Mouse (Mus musculus) embryonic fibroblast, embryonic 13.5 days (primary cell): ENCODE results near the gene Nrn1l. TPM values are rescaled to one million over a fixed set of nuclear protein-coding genes. Genes with fewer than 3 reads are reported as not detected.

Experiments used
- H3K27ac ChIP-seq: 2 replicates; pipeline ENCODE4 v1.5.1; 2012; ENCODE audit warnings: low read length, control low read depth, inconsistent platforms; ENCODE audit not compliant: insufficient read depth
- H3K4me1 ChIP-seq: 2 replicates; pipeline ENCODE4 v1.6.1; 2011; ENCODE audit warnings: low read length; ENCODE audit not compliant: control insufficient read depth, insufficient read depth
- H3K4me3 ChIP-seq: 2 replicates; pipeline ENCODE4 v1.5.1; 2011; ENCODE audit warnings: mild to moderate bottlenecking, control low read depth, low read length; ENCODE audit not compliant: insufficient read depth
- CTCF ChIP-seq: IDR thresholded peaks from 2 replicates; pipeline ENCODE4 v1.5.1; 2011; ENCODE audit warnings: mild to moderate bottlenecking, control low read depth, low read length, moderate library complexity, borderline replicate concordance; ENCODE audit not compliant: insufficient read depth
- POLR2A ChIP-seq: IDR thresholded peaks from 2 replicates; pipeline ENCODE4 v1.6.1; 2011; ENCODE audit warnings: low read depth, mild to moderate bottlenecking, control low read depth, low read length, moderate library complexity
- polyA plus RNA-seq: library from polyadenylated mRNA; stranded (reverse); fragments of >200 nt; gene quantifications from 2 replicates; pipeline ENCODE4 v1.2.4, GENCODE M21; 2011; ENCODE audit warnings: low read depth; ENCODE audit not compliant: missing spikeins, insufficient read length

Gene Nrn1l
- polyA plus RNA-seq, 1 experiment, result 1.2 TPM

DNA sequence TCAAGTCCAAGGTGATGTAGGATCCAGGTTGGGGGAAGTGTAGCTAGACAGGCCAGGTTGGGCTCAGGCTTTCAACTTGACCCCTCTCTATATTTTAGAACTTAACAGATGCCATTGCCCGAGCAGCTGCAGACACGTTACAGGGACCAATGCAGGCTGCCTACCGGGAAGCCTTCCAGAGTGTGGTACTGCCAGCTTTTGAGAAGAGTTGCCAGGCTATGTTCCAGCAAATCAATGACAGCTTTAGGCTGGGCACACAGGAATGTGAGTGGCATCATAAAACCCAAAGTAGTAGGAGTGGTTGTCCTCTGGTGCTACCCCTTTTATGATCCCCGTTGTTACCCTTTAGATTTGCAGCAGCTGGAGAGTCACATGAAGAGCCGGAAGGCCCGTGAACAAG is 2.5 kb upstream of the Nrn1l start:
- Histone ChIP-seq H3K4me1 (no peaks in the 10 kb centered on the region), H3K4me3 (no peak overlapping the region), H3K27ac (no peak overlapping the region)
- TF ChIP-seq POLR2A (no peak), CTCF (no peak)

DNA sequence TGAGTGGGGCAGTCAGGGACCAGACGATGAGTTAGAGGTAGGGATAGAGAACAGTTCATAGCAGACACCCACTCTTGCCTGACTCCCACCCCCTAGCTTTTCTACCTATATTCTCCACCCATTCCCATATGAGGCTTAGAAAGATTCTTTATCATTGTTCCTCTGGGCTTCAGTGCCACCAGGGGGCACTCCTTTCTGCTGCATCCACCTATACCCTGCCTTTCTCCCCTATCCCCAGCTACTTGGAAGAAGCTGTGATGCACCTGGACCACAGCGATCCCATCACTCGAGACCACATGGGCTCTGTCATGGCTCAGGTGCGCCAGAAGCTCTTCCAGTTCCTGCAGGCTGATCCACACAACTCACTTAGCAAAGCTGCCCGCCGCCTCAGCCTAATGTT is 935 bp upstream of the Nrn1l start:
- Histone ChIP-seq H3K27ac (no peak overlapping the region), H3K4me1 (no peaks in the 10 kb centered on the region), H3K4me3 (no peak overlapping the region)
- TF ChIP-seq CTCF (no peak), POLR2A (no peak)

DNA sequence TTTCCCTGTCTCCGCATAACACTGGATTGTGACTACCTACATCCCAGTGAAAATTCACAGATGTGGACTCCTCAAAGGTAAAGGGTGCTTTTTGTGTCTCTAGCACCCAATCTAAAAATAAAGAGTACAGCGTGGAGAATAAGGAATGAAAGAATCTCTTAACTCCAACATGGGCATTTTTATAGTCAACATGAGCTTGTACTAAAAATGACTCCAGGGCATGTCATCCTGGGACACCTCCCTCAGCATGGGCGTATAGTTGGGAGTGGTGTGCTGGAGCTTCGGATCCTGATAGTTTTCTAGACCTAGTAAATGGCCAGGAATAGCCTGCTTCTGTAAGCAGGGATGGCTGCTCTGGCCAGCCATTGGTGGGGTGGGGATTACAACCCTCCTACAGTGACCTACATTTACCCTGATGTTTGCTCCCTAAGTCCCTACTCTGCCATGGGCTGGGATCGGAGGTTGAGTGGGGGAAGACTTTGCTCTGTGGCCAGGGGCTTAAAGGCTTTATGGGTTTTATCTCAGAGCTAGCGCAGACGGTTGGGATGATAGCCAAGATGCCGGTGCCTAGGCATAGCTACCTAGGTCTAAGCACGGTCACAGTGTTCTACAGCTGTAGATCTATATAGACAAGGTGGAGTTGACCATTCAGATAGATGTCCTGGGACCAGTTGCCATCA is 4.6 kb downstream of the Nrn1l start:
- Histone ChIP-seq H3K4me1 (peaks cover 4% of the 10 kb centered on the region), H3K27ac (no peak overlapping the region), H3K4me3 (no peak overlapping the region)
- TF ChIP-seq CTCF, result no peak
- TF ChIP-seq POLR2A, result no peak

DNA sequence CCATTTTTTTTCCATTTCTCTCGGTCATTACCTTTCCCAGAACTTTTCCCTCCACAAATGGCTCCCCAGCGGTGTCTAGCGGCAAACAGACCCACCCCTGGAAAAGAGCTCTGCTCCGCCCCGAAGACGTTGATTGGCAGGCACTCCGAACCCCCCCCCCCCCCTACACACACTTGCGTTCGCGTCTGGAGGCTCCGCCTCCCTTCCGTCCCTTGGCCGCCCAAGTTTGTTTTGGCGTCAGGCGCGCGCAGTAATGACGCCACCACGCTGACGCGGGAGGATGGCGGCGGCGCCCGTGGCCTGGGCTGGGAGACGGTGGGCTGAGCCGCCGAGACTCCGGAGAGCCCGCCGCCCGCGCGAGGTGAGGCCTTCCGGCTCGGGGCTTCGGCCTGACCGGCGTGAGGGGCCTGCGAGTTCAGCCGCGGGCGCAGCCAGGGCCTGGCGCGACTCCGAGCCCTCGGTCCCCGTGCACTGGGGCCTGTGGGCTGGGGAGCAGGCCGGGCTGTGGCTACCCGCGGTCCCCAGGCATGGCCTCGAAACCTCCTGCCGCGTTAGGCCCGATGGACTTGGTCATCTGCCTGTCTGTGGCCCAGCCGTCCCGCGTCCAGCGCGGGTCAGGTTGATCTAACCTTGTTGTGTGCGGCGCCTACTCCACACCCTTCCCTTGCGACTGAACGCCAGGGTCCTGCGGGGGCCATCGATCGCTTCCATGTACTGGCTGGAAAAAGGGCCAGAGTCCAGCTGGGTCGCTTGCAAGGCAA is 7.0 kb downstream of the Nrn1l start, which contains the start of gene Pskh1:
Gene Pskh1 (plus strand): TSS at position 262 of the 761 bp plus-strand sequence.
- TF ChIP-seq CTCF (no peak), POLR2A (peak; percentile 85)
- peaks cover 4% of the 10 kb centered on the region for H3K4me1 ChIP-seq
- peak within 1 kb of the TSS; percentile 96 for H3K4me3 ChIP-seq

DNA sequence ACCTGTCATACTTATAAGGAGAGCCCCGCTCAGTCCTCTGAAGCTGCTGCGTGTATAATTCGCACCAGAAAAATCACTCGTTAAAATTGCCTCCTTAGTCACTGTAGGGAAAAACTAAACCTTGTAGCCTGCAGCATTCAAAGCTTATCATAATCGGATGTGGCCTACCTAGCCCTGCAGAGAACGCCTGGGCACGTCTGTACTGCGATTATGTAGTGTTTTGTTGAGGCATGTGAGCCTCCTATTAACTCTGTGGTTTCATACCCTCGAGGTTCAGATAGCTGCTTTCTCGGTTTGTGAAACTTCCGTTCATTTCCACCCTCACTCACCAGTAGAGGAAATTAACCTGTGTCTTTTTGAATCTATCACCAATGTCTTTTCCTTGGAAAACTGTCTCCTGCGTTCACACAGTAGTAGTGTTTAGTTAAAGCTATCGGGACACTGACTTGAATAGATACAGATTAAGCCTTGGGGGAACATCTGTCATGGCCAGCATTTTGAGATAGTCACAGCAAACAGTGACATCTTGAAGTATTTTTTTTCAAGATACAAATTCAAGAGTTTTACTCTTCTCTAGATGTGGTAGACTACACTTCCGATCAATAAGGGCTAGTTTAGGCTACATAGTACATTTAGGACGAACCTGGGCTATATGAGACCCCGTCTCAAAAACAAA is 7.7 kb downstream of the Nrn1l start:
- Histone ChIP-seq H3K4me1 (peaks cover 4% of the 10 kb centered on the region), H3K4me3 (peak overlapping the region; percentile 96), H3K27ac (peak overlapping the region; percentile 56)
- no peak; the same call in none of the 2 replicates for TF ChIP-seq POLR2A
- TF ChIP-seq CTCF, result no peak

More for the DNA sequence above, 7.0 kb downstream of the Nrn1l start, which contains the start of gene Pskh1:
- peak within 1 kb of the TSS; percentile 56 for H3K27ac ChIP-seq

DNA sequence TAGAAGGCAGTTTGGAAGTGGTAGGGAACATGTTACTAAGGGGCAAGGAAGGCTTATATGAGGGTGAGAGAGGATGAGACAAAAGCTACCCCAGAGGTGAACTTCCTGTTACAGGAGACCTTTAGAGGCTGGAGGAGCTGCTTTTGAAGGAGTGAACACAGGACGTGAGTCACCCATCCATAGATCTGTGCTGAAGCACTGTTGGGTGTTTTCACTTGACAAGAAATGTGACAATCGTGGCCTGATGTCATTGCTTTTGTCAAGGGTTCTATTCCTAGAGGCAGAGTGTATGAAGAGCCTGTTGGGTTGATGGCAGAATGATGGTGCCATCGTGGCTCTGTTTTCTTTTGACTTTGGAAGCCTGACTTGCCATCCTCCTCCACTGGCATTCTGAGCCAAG is 26.0 kb downstream of the Nrn1l start:
- H3K27ac ChIP-seq, result no peak overlapping the region
- no peak overlapping the region for H3K4me3 ChIP-seq
- no peaks in the 10 kb centered on the region for H3K4me1 ChIP-seq
- TF ChIP-seq POLR2A, result no peak
- no peak for TF ChIP-seq CTCF

DNA sequence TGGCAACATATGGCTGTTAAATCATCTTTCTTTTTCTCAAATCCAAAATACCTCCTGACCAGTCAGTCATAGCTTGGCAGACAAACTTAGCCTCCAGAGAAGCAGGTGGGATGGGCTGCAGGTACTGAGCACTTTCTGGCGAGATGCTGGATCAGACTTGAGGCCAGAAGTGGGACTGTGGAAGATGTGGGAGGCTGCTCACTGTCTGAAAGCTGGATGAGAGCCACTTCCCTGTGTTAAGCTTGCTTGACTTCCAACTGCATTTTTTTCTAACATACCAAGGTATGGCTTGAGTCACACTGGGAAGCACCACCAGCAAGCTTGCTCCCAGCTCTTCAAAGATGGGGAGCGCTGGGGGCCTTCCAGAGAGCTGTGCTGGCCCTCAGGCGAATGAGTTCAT is 31.8 kb downstream of the Nrn1l start:
- Histone ChIP-seq H3K4me1 (no peaks in the 10 kb centered on the region), H3K27ac (no peak overlapping the region), H3K4me3 (no peak overlapping the region)
- TF ChIP-seq CTCF (no peak), POLR2A (no peak)

DNA sequence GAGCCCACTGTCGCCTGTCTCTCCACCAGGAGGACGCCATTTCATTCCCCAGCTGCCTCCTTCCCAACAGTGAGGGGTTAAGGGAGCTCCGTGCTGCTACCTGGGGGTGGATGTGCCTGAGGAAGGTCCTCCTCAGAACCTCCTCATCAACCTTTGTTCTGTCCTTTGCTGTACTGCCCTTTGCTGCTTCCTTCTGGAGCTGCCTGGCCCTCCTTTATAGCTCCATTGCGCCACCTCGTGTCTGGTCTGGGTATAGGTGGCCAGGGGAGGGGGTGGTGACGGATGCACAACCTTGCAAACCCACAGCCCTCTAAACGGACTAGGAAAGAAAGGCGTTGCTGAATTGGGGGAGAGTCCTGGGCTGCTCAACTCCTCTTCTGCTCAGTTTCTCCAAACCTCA is 37.2 kb downstream of the Nrn1l start:
- no peak for TF ChIP-seq POLR2A
- peak; percentile 94 for TF ChIP-seq CTCF
- Histone ChIP-seq H3K4me3 (no peak overlapping the region), H3K4me1 (no peaks in the 10 kb centered on the region), H3K27ac (no peak overlapping the region)

DNA sequence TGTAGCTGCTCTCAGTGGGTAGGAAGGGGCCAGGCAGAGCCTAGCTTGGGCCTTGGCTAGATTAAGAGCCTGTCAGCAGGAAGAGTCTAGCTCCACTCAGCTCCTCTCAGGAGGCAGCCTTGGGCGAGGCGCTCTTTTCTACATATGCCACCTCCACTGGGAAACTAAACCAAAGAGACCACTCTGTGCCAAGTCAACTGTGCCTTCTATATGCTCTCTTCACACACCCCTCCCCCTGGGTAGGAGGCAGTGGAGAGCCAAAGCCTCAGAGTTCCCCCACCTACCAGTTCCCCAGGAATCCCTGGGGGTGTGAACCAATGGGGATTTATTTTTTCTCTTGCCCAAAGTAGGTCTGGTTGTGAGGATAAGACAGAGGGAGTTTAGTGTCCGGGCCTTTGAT is 37.9 kb downstream of the Nrn1l start:
- H3K4me1 ChIP-seq, result no peaks in the 10 kb centered on the region
- no peak overlapping the region for H3K27ac ChIP-seq
- TF ChIP-seq CTCF, result no peak
- H3K4me3 ChIP-seq, result no peak overlapping the region

DNA sequence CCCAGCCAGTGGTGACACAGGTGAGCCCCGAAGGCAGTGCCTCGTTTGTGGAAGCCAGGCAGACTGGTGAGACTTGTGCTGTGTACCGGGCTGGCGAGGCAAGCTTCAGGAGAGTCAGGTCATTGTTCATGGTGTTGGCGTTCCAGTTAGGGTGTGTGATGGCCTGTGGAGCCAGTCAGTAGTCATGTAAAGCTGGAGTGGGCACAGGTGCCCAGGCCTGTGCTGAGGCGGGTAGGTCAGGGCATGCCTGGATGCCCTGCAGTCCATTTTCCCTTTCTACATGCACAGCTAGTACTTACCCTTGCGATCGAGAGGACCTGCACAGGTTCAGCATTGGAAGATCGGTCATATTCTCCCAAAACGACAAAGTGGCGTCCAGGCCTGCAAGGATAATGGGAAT is 39.2 kb downstream of the Nrn1l start:
- no peak for TF ChIP-seq CTCF
- TF ChIP-seq POLR2A, result no peak
- Histone ChIP-seq H3K4me3 (no peak overlapping the region), H3K4me1 (no peaks in the 10 kb centered on the region), H3K27ac (no peak overlapping the region)
